Mouse (Mus musculus) lung, embryonic 14.5 days (tissue): Measurements from ENCODE around the gene Cyp17a1. TPM values are rescaled to one million over a fixed set of nuclear protein-coding genes. Genes with fewer than 3 reads are reported as not detected.

Experiments
- ATAC-seq: fragments of 200-750 bp; cut with Nextera tagmentation; 2 replicates; pipeline ENCODE4 v1.8.0; 2017; ENCODE audit warnings: mild to moderate bottlenecking, moderate TSS enrichment, moderate library complexity; ENCODE audit not compliant: insufficient read depth
- DNase-seq: peaks from one replicate; pipeline ENCODE4 v3.0.0-alpha.2; 2015
- H3K27ac ChIP-seq: fragments of 300-500 bp; sonication (generic); 2 replicates; pipeline ENCODE4 v1.5.1; 2014; ENCODE audit warnings: low read depth, mild to moderate bottlenecking, moderate library complexity
- H3K27me3 ChIP-seq: fragments of 300-500 bp; sonication (generic); 2 replicates; pipeline ENCODE4 v1.6.1; 2014; ENCODE audit warnings: low read length, control low read depth; ENCODE audit not compliant: insufficient read depth
- H3K36me3 ChIP-seq: fragments of 300-500 bp; sonication (generic); 2 replicates; pipeline ENCODE4 v1.6.1; 2014; ENCODE audit warnings: control low read depth; ENCODE audit not compliant: insufficient read depth
- H3K4me1 ChIP-seq: fragments of 300-500 bp; sonication (generic); 2 replicates; pipeline ENCODE4 v1.6.1; 2014; ENCODE audit warnings: antibody characterized with exemption, control low read depth; ENCODE audit not compliant: insufficient read depth
- H3K4me2 ChIP-seq: fragments of 300-500 bp; sonication (generic); 2 replicates; pipeline ENCODE4 v1.6.1; 2014; ENCODE audit warnings: mild to moderate bottlenecking
- H3K4me3 ChIP-seq: fragments of 300-500 bp; sonication (generic); 2 replicates; pipeline ENCODE4 v1.5.1; 2014; ENCODE audit warnings: low read depth, low read length
- H3K9ac ChIP-seq: fragments of 300-500 bp; sonication (generic); 2 replicates; pipeline ENCODE4 v1.6.1; 2014
- H3K9me3 ChIP-seq: fragments of 300-500 bp; sonication (generic); 2 replicates; pipeline ENCODE4 v1.6.1; 2016; ENCODE audit warnings: low read depth, low read length, control low read depth
- CTCF ChIP-seq: IDR thresholded peaks from 2 replicates; pipeline ENCODE4 v1.5.1; 2016; ENCODE audit warnings: antibody characterized with exemption, low read depth
- WGBS: fragments of 180-500 bp; shearing (Covaris S2); extraction: QIAGEN DNeasy Blood & Tissue Kit; methylation state at CpG from one replicate; pipeline ENCODE4 v1.1.7; 2014; 5-methylcytosine and 5-hydroxymethylcytosine counted together
- polyA plus RNA-seq: library from polyadenylated mRNA; unstranded; fragments of >200 nt; fragmentation: Nextera tagmentation; extraction: Ambion mirVana; gene quantifications from 2 replicates; pipeline ENCODE4 v1.2.1, GENCODE M21; 2014

Cyp17a1 gene
- polyA plus RNA-seq, 1 experiment from 2014 or later = not detected

- TF ChIP-seq CTCF = no peak
- H3K27ac ChIP-seq = no peak overlapping the region
- no peak overlapping the region for H3K4me2 ChIP-seq
- no peaks in the 10 kb centered on the region for H3K9me3 ChIP-seq
- 0 out of 2 replicates have a peak, but pooled peaks cover 3% of the 10 kb centered on the region for H3K27me3 ChIP-seq
- 53% methylated on average over 5 of the region's 5 CpGs for WGBS
- H3K36me3 ChIP-seq = no peaks in the 10 kb centered on the region
- no peak for ATAC-seq
- no peak overlapping the region for H3K9ac ChIP-seq
- no peak for DNase-seq
- no peak overlapping the region for H3K4me3 ChIP-seq
- no peaks in the 10 kb centered on the region for H3K4me1 ChIP-seq
Measured at GRCm38 (mm10) chr19:46669802-46670201, 3.2 kb downstream of the Cyp17a1 start.

GRCm38 (mm10) chr19:46668263-46668662 is 4.7 kb downstream of the Cyp17a1 start:
- H3K9me3 ChIP-seq = no peaks in the 10 kb centered on the region
- no peaks in the 10 kb centered on the region for H3K4me1 ChIP-seq
- no peak overlapping the region for H3K4me3 ChIP-seq
- H3K27me3 ChIP-seq = 0 out of 2 replicates have a peak, but pooled peaks cover 3% of the 10 kb centered on the region
- no peak overlapping the region for H3K27ac ChIP-seq
- no peaks in the 10 kb centered on the region for H3K36me3 ChIP-seq
- 78% methylated on average over 10 of the region's 10 CpGs for WGBS
- no peak for TF ChIP-seq CTCF
- DNase-seq (no peak), ATAC-seq (no peak)
- no peak overlapping the region for H3K9ac ChIP-seq
- H3K4me2 ChIP-seq = no peak overlapping the region

GRCm38 (mm10) chr19:46667300-46667699 is 5.7 kb downstream of the Cyp17a1 start:
- Histone ChIP-seq H3K27me3 (0 out of 2 replicates have a peak, but pooled peaks cover 3% of the 10 kb centered on the region), H3K4me1 (no peaks in the 10 kb centered on the region), H3K4me3 (no peak overlapping the region), H3K4me2 (no peak overlapping the region), H3K36me3 (no peaks in the 10 kb centered on the region), H3K9ac (no peak overlapping the region), H3K9me3 (no peaks in the 10 kb centered on the region), H3K27ac (no peak overlapping the region)
- ATAC-seq (no peak), DNase-seq (no peak)
- 33% methylated on average over 11 of the region's 11 CpGs for WGBS
- TF ChIP-seq CTCF = no peak

GRCm38 (mm10) chr19:46665474-46665873 is 7.5 kb downstream of the Cyp17a1 start:
- Histone ChIP-seq H3K36me3 (no peaks in the 10 kb centered on the region), H3K9me3 (no peaks in the 10 kb centered on the region), H3K4me1 (no peaks in the 10 kb centered on the region), H3K27me3 (0 out of 2 replicates have a peak, but pooled peaks cover 3% of the 10 kb centered on the region), H3K4me2 (no peak overlapping the region), H3K9ac (no peak overlapping the region), H3K4me3 (no peak overlapping the region), H3K27ac (no peak overlapping the region)
- ATAC-seq (no peak), DNase-seq (no peak)
- TF ChIP-seq CTCF = no peak
- 69% methylated on average over 7 of the region's 7 CpGs for WGBS

DNA sequence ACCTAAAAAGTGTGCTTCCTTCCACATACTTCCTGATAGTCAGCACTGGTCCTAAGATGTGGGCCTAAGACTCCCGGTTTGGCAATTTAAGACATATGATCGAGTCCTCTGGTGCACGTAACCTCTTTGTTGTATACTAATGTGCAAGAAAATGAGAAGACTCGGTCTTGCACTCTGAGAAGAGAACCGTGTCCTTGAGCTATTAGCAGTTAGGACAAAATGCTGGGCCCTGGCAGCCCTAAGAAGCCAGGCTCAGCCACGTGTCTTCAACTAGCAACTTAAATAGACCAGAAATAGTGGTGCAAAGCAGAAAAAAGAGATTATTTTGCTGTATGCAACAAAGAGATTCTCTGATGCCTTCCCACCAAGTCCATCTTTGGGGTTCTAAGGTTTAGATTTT is 10.2 kb downstream of the Cyp17a1 start:
- Histone ChIP-seq H3K9me3 (no peaks in the 10 kb centered on the region), H3K27me3 (no peaks in the 10 kb centered on the region), H3K9ac (no peak overlapping the region), H3K36me3 (no peaks in the 10 kb centered on the region; the same call in 1 of the 2 replicates), H3K4me3 (no peak overlapping the region), H3K27ac (no peak overlapping the region), H3K4me2 (no peak overlapping the region), H3K4me1 (no peaks in the 10 kb centered on the region)
- WGBS = 74% methylated on average over 6 of the region's 6 CpGs
- DNase-seq = no peak
- TF ChIP-seq CTCF = no peak
- ATAC-seq = no peak

DNA sequence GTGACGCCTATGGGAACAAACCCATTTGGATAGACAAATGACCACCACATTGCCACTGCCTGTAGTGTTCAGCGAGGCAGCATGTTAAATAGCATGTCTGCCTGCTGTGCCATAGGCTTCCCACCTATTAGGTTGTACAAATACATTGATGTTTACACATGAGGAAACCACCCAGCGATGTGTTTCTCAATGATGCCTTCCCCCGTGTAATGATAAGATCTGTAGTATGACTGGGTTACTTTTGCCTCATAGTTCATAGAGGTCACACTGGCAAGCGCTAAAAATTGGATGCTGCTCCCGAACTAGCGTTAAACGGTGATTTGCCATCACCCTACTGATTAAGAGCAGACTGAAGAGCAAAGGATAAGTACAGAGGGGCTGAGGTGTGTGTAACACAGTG is 10.8 kb downstream of the Cyp17a1 start:
- no peak for DNase-seq
- Histone ChIP-seq H3K27me3 (no peaks in the 10 kb centered on the region), H3K4me1 (no peaks in the 10 kb centered on the region), H3K4me3 (no peak overlapping the region), H3K36me3 (no peaks in the 10 kb centered on the region; the same call in 1 of the 2 replicates), H3K4me2 (no peak overlapping the region), H3K27ac (no peak overlapping the region), H3K9me3 (no peaks in the 10 kb centered on the region), H3K9ac (no peak overlapping the region)
- 65% methylated on average over 8 of the region's 8 CpGs for WGBS
- no peak for TF ChIP-seq CTCF
- ATAC-seq = no peak

DNA sequence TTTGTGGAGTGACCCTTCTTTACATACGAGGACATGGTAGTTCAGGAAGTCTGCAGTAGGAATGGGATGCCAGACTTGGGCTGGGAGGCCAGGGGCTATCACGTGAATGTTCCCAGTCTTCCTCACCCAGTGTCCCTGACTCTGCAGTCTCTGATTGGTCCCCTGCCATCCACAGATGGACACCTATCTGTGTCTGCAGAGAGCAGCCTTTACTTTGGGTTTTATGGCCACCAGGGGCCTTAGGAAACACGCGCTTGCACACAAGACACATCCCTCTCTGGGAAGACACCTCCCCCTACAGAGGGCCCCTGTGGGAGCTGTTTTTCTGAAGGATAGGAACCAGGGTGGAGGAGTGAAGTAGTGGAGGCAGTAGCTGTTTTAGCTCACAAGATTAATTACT is 11.5 kb downstream of the Cyp17a1 start:
- 50% methylated on average over 4 of the region's 4 CpGs for WGBS
- no peaks in the 10 kb centered on the region for H3K9me3 ChIP-seq
- no peaks in the 10 kb centered on the region for H3K4me1 ChIP-seq
- ATAC-seq = no peak
- H3K27ac ChIP-seq = no peak overlapping the region
- no peaks in the 10 kb centered on the region for H3K27me3 ChIP-seq
- H3K9ac ChIP-seq = no peak overlapping the region
- peaks cover 4% of the 10 kb centered on the region for H3K36me3 ChIP-seq
- no peak overlapping the region for H3K4me3 ChIP-seq
- no peak for DNase-seq
- no peak for TF ChIP-seq CTCF
- no peak overlapping the region for H3K4me2 ChIP-seq

DNA sequence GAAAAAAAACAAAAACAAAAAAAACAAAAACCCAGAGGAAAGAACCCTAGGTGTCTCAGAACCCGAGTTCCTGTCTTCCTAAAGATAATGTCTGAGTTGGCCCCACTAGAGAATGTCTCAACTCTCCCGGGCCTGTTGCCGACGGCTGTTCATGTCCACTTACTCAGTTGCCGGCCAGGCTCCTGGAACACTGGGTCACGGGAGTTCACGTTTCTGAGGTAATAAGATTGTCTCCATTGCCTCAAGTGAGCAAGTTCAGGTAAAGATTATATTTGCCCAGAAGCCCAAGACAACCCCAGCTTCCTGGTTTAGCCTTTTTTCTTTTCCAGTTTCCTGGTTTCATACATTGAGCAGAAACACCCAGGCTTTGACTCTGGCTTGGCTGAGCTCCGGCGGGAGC is 14.1 kb downstream of the Cyp17a1 start:
- no peak overlapping the region for H3K4me3 ChIP-seq
- H3K4me2 ChIP-seq = no peak overlapping the region
- peaks cover 30% of the 10 kb centered on the region for H3K36me3 ChIP-seq
- no peak overlapping the region for H3K9ac ChIP-seq
- H3K27me3 ChIP-seq = no peaks in the 10 kb centered on the region
- ATAC-seq = no peak
- TF ChIP-seq CTCF = no peak
- H3K9me3 ChIP-seq = no peaks in the 10 kb centered on the region
- DNase-seq = no peak
- no peaks in the 10 kb centered on the region for H3K4me1 ChIP-seq
- H3K27ac ChIP-seq = no peak overlapping the region
- WGBS = 75% methylated on average over 9 of the region's 9 CpGs
